Mouse (Mus musculus) ovary, postnatal 14 days (tissue): Measurements from ENCODE around the gene Cd300a.
"Not testable (repeated sequence)": the region's sequence is repeated elsewhere in the genome, so short reads cannot be mapped to it uniquely, and the experiment has no call there.

Experiments
- DNase-seq: peaks from one replicate; pipeline ENCODE4 v3.0.0; 2022; ENCODE audit warnings: low spot score

The Cd300a gene

GRCm38 (mm10) chr11:114907567-114907966 lies 17.7 kb downstream of the Cd300a start:
- no peak for DNase-seq

- no peak for DNase-seq
These were observed 18.2 kb downstream of the Cd300a start for GRCm38 (mm10) chr11:114908086-114908485.

- not testable (repeated sequence) for DNase-seq
These were observed 19.7 kb downstream of the Cd300a start for GRCm38 (mm10) chr11:114909538-114909937.

- peak; percentile 66 for DNase-seq
These were observed 23.0 kb downstream of the Cd300a start for GRCm38 (mm10) chr11:114912847-114913246.

GRCm38 (mm10) chr11:114914978-114915377 lies 25.1 kb downstream of the Cd300a start:
- no peak for DNase-seq

- no peak for DNase-seq
These were observed 27.3 kb downstream of the Cd300a start for GRCm38 (mm10) chr11:114917120-114917519.

GRCm38 (mm10) chr11:114922439-114922838 lies 32.6 kb downstream of the Cd300a start:
- no peak for DNase-seq

GRCm38 (mm10) chr11:114923961-114924360 lies 34.1 kb downstream of the Cd300a start:
- no peak for DNase-seq

GRCm38 (mm10) chr11:114929581-114929980 lies 39.7 kb downstream of the Cd300a start:
- DNase-seq, result no peak

- no peak for DNase-seq
These were observed 41.2 kb downstream of the Cd300a start for GRCm38 (mm10) chr11:114931041-114931440.

GRCm38 (mm10) chr11:114933591-114933990 lies 43.8 kb downstream of the Cd300a start:
- no peak for DNase-seq

GRCm38 (mm10) chr11:114934144-114934543 lies 44.3 kb downstream of the Cd300a start, which contains the start of gene Cd300lb:
Cd300lb (minus strand) TSS chr11:114934386.
- no peak for DNase-seq
